Mouse (Mus musculus): ENCODE results near the gene B4galt4.

GRCm38 (mm10) chr16:38753631-38754030, 11.6 kb downstream of the B4galt4 start:
- TF ChIP-seq POLR2A (IDR thresholded peaks at IDR 0.05; ENCODE audit: control insufficient read depth, low read depth, low read length) (no peak), CTCF (IDR thresholded peaks at IDR 0.05; ENCODE audit: control insufficient read depth, insufficient read depth, insufficient replicate concordance, low read depth, low read length) (no peak)
